Mouse (Mus musculus) cerebellum, adult 8-10 months (tissue): ENCODE measurements around the gene Pxt1.

Experiments used
- DNase-seq: peaks from one replicate; pipeline ENCODE4 v3.0.0; 2022

Gene Pxt1

GRCm38 (mm10) chr17:28909252-28909941, 34.2 kb downstream of the Pxt1 start:
- no peak for DNase-seq

DNA sequence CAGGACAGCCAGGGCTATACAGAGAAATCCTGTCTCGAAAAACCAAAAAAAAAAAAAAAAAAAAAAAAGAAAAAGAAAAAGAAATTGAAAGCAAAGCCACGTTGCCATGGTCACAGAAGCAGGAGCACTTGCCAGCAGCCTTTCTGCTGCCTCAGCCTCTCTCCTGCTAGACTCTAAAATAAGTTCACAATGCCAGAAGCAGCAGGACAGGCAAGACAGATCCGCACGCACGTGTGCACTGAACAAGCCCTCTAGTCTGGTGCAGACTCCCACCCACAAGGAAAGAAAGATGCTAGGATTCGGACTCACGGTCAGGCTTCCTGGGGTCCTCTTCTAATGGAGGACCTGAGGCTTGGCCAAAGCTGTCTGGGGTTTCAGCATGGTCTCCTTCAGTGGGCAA, 35.7 kb downstream of the Pxt1 start:
- no peak for DNase-seq

GRCm38 (mm10) chr17:28905377-28905916, 38.2 kb downstream of the Pxt1 start:
- no peak for DNase-seq

DNA sequence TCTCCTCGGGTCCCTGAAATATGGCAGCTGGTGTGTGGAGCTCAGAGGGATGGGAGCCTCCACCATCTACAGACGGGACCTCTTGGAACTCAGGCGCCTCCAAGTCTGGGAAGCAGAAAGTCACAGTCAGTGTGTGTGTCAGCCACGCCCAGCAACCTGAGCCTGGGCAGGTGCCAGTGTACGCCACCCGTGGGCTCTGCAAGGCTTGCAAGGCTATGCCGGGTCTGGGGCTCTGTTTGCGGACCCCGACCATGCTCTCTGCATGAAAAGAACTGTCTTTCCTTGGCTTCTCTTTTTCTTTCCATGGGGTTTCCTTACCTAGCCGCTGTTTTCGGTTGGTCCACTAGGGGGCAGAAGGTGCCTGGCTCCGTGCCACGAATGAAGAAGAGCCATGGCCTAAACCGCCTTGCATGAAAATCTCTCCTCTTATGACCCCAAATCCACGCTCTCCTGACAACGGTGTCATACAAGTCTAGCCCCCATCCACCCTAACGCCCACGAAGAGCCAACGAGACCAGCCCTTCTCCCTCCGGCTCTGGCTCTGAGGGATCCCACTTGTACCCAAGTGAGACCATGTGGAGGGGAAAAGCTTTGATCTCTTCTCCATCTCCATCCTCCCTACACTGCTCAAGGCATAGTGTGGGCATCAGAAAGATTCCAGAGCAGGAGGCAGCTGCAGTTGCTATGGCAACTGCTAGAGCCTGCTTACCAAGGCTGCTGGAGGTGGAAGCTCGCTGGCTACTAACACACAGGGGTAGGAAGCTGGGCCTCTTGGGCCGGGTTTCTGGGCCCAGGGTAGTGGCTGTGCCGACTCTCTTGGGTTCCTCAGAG, 38.9 kb downstream of the Pxt1 start:
- DNase-seq: peak; percentile 77

DNA sequence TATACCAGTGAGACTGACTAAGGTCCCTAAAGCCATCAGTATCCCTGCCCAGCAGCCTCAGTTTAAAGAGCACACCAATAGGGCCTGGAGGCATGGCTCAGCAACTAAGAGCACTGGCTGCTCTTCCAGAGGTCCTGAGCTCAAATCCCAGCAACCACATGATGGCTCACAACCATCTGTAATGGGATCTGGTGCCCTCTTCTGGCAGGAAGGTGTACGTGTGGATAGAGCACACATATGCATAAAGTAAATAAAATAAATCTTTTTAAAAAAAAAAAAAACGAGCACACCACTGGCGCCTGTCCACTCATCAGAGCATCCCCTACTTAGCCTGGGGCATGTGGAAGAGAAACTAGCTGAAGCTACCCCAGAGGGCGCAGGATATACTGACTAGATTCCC, 42.1 kb downstream of the Pxt1 start:
- no peak for DNase-seq

DNA sequence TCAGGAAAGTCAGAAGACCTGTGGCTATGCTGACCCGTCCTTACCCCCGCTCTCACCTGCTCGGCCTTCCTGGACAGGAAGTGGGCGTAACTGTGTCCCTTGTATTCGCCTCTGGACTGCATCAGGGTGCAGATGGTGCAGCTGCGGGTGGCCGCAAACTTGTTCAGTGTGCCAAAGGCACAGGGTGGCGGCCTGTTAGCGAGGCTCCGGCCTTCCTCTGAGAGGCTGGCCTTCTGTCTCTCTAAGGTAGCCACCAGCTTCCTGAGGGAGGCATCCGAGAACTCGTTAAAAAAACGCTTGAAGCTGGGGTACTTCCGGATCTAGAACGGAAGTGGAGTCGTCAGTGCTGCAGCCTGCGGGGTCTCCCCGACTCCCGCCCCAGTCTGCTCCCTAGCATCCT, 44.2 kb downstream of the Pxt1 start:
- peak; percentile 64 for DNase-seq

DNA sequence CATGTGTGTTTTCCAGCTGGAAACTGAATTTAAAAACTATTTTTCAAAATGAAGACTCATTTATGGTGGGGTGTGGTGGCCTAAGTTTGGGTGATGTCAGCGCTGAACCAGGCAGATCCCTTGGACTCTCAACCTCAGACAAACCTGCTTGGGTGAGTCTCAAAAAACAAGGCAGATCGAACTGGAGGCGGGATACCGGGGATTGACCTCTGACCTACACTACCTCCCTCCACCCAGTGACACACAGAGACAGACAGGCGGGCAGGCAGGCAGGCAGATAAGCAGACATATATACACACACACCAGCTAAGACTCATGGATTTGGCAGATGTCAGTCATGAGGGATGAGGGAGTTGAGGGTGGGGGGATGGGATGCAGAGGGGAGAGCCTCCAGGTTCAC, 45.4 kb downstream of the Pxt1 start:
- DNase-seq: no peak

- no peak for DNase-seq
These were observed 45.8 kb downstream of the Pxt1 start for GRCm38 (mm10) chr17:28897817-28898216.

DNA sequence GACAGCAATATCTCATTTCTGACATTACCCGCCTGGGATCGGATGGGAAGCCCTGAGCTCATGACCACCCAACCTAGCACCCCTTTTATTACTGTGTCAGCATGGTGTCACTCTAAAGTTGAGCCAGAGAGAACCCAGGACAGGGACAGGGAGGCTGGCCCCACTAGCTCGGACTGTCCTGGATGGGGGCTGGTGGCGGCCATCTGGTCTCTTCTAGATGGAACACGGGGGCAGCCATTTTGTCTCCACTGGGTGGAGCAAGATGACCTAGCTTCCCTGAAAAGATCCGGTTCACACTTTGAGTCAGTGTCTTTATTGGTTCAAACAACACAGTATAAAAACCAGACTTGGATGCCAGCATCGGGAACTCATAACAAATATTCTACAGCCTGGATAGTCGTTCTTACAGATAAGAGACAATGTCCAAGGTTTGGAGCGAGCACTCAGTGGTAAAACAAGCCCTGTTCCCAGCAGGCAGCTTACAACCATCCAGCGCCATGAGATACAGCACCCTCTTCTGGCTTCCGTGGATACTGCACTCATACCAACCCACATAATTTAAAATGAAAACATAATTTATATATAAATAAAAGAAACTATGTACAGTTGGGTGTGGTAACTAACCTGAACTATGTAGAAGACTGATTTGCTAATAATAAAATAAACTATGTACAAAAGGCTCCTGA, 47.4 kb downstream of the Pxt1 start:
- no peak for DNase-seq

DNA sequence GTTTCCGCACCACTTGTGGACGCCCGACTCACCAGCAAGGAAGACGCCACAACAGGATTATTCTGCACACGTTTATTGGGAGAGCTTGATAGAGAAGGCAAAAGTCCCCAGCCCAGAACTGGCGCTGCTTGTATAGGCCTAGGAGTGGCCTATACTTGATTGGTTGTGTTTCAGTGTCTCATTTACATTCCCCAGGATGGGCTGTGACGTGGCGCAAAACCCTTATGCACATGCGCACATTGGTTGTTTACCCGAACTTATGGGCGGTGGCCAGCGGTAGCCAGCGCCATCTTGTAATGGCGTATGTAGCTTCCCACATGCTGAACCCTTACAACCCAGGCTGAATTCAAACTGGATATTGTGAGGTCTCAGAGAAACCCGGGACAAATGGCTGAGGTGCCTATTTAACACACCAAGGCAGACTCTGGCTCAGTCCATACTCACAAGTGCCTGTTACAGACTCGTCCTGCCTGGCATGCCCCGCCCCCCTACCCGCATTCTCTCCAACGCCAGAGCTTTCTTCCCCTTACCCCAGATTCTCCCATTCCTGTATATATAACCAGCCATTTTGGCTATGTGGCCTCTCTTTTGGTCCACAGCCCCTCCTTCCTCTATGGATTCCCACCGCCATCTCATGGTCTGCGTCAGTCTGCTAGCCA, 48.3 kb downstream of the Pxt1 start:
- DNase-seq: no peak

DNA sequence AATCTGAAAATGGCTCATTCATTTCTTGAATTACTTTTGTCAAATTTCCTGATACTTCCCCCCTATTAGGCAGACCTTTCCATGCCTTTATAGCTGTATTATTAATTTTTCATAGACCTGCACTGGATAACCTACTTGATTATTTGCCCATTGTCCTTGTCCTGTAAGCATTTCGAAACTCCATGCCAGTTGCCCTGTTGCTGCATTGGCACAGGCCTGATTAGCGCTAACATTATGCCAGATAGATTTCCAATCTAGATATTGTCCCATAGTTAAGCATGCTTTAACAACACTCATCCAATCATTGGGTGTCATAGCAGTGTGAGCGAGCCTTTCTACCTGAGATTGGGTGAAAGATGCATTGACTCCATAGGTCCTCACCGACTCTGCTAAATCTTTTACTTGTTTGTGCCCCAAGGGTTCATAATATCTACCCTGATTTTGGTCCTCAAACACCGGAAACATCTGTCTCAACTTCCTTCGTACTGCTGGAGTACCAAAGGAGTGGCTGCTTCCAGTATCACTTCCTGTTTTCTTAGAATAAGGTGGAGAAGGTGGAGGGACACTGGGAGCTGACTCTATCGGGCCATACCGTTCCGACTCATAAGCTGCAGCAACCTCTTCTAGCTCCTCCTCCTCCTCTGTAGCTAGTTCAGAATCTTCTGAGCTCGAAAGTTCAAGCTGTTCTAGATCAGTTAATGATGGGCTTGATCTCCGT, 49.4 kb downstream of the Pxt1 start:
- no peak for DNase-seq

- DNase-seq: no peak
These were observed 57.4 kb downstream of the Pxt1 start for GRCm38 (mm10) chr17:28886266-28886665.

DNA sequence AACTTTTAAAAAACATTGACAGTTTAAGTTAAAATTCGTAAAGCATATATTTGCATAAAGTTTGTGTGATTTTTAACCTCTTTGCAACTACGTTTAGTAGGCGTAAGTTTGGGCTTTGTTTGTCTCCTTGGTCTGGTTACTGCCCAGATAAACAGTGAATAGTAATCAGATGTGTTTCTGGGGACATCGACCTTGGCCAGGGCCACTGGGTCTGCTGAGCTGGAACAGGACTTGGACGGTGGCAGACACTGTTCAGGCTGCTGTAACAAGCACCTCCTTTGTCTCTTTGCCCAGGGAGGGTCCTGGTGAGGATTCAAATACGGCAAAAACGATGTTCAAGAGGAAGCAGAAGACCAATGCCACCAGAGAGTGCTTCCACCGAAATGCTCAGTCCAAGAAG, 58.4 kb downstream of the Pxt1 start:
- DNase-seq: no peak
